Mouse (Mus musculus) adrenal gland, postnatal 14 days (tissue): ENCODE measurements around the gene Doxl2. TPM values are rescaled to one million over a fixed set of nuclear protein-coding genes. Genes with fewer than 3 reads are reported as not detected.

Experiments used
- DNase-seq: peaks from one replicate; pipeline ENCODE4 v3.0.0; 2021; ENCODE audit warnings: mixed read lengths
- total RNA-seq: library from RNA; stranded (reverse); gene quantifications from 2 replicates; pipeline ENCODE4 v1.2.3, GENCODE M21; 2021

Gene Doxl2
- total RNA-seq, 1 experiment from 2014 or later: not detected

DNA sequence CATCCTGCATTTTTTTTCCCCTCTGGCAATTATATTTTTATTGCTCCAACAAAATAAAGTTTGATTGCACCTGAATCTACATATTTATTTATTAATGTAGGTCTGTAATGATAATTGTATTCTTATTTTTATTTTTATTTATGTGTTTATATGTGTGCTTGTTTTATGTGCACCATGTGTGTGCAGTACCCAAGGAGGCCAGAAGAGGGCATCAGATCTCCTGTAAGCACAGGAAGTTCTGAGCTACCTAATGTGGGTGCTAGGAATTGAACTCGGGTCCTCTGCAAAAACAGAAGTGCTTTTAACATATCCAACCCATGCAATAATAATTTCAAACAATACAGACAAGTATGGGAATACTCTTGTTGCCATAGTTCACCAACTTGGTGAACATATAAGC lies 34.9 kb downstream of the Doxl2 start:
- DNase-seq: no peak

GRCm38 (mm10) chr6:49011191-49011590 lies 36.4 kb downstream of the Doxl2 start:
- no peak for DNase-seq

GRCm38 (mm10) chr6:49013023-49013422 lies 38.3 kb downstream of the Doxl2 start:
- DNase-seq: no peak

DNA sequence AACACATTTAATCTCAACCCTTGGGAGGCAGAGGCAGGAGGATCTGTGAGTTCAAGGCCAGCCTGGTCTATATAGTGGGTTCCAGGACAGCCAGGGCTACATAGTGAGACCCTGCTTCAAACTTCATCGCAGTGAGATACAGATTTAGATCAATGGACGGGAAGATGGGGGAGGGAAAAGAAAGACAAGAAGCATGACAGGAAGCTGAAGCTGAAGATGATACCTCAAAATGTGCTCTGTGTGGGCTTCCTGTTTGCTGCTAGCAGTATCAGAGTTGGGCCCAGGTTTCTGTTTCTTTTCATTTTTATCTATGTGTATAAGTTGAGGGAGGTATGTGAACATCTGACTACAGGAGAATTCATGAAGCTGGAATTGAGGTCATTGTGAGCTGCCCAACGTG lies 38.7 kb downstream of the Doxl2 start:
- DNase-seq: no peak

DNA sequence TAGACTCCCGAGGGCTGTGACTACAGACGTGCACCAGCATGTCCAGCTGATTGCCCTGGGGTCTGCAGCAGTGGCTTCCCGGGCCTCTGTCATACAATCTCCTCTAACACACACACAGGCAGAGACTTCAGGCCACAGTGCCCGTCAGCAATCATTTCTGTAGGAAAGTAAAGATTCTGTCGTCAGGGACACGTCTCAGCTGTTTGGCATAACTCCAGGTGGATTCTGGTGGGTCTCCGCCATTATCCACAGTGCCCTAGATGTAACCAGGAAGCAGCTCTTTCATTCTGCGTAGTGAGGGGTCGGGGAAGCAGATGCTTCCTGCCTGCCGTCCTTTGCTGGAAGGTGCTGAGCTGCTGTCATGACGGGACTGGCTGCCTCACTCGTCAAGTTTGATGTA lies 42.4 kb downstream of the Doxl2 start:
- DNase-seq: no peak

GRCm38 (mm10) chr6:49019341-49019740 lies 44.6 kb downstream of the Doxl2 start:
- DNase-seq: no peak

DNA sequence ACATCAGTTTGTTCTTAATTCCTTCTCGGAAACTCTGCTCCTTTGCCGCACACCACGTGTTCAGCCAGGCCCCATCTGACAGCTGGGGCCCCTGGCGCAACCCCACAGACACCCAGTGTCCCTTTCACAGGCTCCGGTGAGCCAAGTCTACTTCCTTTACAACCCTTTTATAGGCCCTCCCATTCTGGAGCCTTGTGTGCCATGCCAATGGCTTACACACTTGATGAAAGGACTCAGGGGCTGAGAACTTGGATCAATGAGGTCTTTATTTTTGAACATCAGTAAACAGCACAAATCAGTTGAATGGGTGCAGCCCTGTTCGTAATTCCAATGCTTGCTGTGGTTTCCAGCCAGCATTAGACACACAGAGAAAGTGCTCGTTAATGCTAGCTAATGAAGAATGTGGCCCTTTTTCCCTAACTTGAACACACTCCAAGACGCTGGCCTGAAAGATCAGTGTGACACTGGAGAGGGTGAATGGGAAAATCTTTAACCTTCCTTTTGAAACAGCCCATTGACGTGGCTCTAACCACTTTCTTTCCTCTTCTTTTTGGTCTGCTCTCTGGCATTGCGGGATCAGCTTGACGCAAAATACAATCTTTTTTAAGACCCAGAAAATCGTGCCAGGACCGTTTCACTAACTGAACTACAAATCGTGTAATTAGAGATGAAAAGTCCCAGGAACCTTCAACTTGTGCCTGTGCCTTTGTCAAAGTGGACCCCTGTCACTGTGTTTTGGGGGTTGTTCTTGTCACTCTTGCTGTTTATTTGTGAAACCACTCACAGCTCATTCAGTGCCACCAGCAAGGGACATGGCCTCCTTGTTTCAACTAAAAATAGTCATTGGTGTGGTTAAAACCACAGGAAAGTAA lies 46.6 kb downstream of the Doxl2 start:
- DNase-seq: no peak

DNA sequence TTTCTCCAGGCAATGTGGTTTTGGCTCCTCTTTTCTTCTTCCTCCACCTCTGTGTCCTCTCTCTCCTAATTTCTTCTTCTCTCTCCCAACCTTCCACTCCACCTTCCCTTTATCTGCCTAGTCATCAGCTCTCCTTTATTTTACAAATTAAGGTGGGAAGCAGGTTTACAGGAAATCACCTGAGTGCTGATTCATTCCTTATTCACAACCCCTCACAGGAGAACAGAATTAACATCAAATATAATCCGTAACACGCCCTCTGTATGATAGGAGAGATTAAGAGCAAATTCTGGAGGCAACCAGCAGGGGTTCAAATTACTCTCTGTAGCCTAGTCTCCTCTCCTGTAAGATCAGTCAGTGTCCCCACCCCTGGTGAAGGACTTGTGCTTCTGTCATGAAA lies 47.6 kb downstream of the Doxl2 start:
- DNase-seq: no peak

- no peak for DNase-seq
Measured at GRCm38 (mm10) chr6:49023315-49023714, 48.6 kb downstream of the Doxl2 start.

GRCm38 (mm10) chr6:49025290-49025689 lies 50.5 kb downstream of the Doxl2 start:
- DNase-seq: no peak

DNA sequence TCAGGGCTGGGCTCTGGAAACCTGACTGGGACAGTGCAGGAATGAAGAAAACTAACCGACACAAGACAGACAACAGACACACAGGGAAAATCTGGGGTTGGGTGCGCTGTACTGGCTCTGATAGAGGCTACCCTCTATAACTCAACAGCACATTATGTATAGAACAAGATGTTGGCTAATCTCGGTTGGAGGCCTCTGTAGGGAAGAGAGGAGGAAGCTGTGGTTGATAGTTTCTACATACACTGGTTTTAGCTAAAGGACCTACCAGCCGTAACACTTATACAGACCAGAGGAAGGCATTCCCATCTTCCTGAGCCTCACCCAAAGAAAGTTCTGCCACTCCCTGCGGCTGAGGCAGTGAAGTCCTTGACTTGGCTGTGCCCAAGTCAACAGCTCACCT lies 51.7 kb downstream of the Doxl2 start:
- DNase-seq: no peak

GRCm38 (mm10) chr6:49028019-49028418 lies 53.3 kb downstream of the Doxl2 start:
- DNase-seq: no peak

Other genes starting within 250 kb of the Doxl2 start
- gene Gimap1, start 235.9 kb upstream of the Doxl2 start, total RNA-seq: 15.4 and 36.5 TPM in 2 replicates
- gene Gimap5, start 228.8 kb upstream of the Doxl2 start, total RNA-seq: 11.0 and 23.6 TPM in 2 replicates
- 1.8 and 19.3 TPM in 2 replicates for gene Gimap3, start 204.1 kb upstream of the Doxl2 start, total RNA-seq
- gene Tmem176a, start 134.0 kb upstream of the Doxl2 start, total RNA-seq: 139 and 181 TPM in 2 replicates
- gene Tmem176b, start 133.5 kb upstream of the Doxl2 start, total RNA-seq: 293 and 324 TPM in 2 replicates
- not detected in 2 replicates for gene Aoc1, start 102.1 kb upstream of the Doxl2 start, total RNA-seq
- not detected in 2 replicates for gene 1600015I10Rik, start 45.1 kb upstream of the Doxl2 start, total RNA-seq
- not detected in 2 replicates for gene Svs1, start 11.9 kb downstream of the Doxl2 start, total RNA-seq
- gene Gpnmb, start 61.6 kb downstream of the Doxl2 start, total RNA-seq: 0.19 and 1.2 TPM in 2 replicates
- 42.7 and 45.8 TPM in 2 replicates for gene Malsu1, start 98.8 kb downstream of the Doxl2 start, total RNA-seq
- 2.8 and 3.1 TPM in 2 replicates for gene Igf2bp3, start 240.0 kb downstream of the Doxl2 start, total RNA-seq